Mouse (Mus musculus): ENCODE measurements around the gene Gse1.

- TF ChIP-seq CTCF (conservative IDR thresholded peaks at IDR 0.05; ENCODE audit: low read length) (no peak), POU5F1 (IDR thresholded peaks at IDR 0.05; ENCODE audit: borderline replicate concordance, low read length) (no peak)
Measured at GRCm38 (mm10) chr8:120249800-120250336, 21.6 kb downstream of the Gse1 start.

Measured in E14TG2a.4 (cell line).